Mouse (Mus musculus) urinary bladder, adult 2 months (tissue): ENCODE measurements around the gene Hmga1b. TPM values are rescaled to one million over a fixed set of nuclear protein-coding genes. Genes with fewer than 3 reads are reported as not detected.
"Not testable (repeated sequence)": the region's sequence is repeated elsewhere in the genome, so short reads cannot be mapped to it uniquely, and the experiment has no call there.

Source experiments
- DNase-seq: peaks from one replicate; pipeline ENCODE4 v3.0.0; 2022; ENCODE audit warnings: low spot score
- polyA plus RNA-seq: library from polyadenylated mRNA; depleted of rRNA; stranded (reverse); fragments of >200 nt; gene quantifications from 2 replicates; pipeline ENCODE4 v1.2.3, GENCODE M21; 2012

Gene Hmga1b
- polyA plus RNA-seq, 1 experiment = 2.1 TPM

DNA sequence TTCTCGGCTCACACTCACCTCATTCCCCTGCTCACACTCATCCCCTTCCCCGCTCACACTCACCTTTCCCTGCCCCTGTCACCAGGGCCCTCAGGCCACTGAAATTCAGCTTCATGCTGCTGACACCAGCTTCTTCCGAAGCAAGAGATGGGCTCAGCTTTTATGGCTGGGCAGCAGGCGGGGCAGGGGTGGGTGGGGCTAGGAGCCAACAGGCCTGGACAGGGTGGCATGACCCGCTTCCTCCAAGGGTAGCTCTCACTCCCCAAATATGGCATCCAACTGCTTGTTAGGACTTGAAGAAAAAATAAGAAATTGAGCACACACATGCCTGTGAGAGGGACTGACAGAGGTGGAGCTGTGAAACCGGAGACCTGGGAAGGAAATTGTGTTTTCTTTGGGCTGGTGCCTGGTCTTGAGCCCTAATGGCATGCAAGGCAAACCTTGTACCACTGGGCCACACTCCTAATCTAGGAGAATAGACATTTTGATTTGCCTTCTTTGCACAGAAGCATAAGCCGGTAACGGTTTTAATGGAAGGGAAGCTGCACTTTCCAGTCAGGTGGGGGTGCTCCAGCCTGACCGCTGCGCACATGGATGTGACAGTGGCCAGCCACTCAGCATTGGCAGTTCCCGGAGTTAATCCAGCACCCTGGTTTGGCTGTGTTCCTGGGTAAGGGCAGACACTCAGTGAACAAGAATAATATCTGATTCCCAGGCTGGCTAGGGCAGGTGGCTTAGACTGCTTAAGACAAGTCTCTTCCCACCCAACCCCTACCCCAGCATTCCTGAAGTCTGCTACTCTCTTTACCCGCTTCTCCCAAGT, 30.5 kb upstream of the Hmga1b start, which contains the start of gene Cbr2:
Gene Cbr2, minus strand, starts transcription at position 257 of the 823 bp plus-strand sequence.
- peak; percentile 36 for DNase-seq

- peak; percentile 30 for DNase-seq
Measured at GRCm38 (mm10) chr11:120733521-120733920, 29.1 kb upstream of the Hmga1b start.

GRCm38 (mm10) chr11:120736424-120736823, 26.2 kb upstream of the Hmga1b start:
- DNase-seq = no peak

DNA sequence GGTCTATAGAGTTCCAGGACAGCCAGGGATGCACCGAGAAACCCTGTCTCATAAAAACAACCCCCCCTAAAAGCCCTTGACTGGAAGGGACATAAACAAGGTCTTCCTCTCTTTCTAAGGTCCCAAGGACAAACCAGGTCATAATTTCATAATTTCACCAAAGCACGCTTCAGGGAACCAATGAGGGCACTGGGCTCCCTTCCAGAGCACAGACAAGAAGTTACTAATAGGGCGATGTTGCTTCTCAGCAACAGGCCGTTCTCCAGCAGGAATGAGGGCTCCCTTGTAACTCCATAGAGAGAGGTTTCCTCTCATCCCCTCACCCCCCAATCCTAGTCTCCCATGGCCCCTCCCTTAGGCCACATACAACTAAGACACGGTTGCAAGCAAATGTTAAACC, 21.6 kb upstream of the Hmga1b start:
- DNase-seq = no peak

GRCm38 (mm10) chr11:120744121-120744701, 18.4 kb upstream of the Hmga1b start:
- DNase-seq = no peak

DNA sequence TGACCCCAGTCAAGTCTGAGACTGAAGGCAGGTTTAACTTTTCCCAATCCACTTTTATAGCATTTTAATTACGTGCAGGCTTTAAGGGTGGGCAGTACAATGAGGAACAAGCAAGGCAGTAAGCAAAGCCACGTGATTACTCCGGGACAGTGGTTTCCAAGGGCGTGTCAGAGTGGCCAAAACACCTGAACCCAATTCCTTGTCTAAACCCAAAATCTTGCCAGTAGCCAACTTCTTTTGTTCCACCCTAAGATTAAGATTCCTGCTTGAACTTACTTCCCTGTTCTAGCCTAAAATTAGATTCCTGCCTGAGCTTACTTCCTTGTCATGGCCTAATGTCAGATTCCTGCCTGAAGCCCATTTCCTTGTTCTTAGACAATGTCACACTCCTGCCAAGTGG, 14.6 kb upstream of the Hmga1b start:
- DNase-seq = no peak

DNA sequence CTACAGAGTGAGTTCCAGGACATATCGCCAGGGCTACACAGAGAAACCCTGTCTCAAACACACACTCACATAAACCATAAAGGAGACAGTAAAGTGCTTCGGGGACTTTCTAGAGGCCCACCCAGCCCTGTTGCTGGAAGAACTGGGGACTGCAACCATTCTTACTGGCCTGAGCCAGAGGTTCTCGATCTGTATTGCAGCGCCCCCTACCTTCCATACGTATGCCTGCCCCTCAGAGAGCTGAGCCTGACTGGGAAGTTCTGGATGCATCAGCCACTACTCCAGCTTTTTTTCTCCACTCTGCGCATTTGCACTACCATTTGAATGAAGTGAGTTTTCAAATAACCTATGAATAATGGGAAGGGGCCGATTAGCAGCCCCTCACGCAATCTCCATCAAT, 13.2 kb upstream of the Hmga1b start:
- no peak for DNase-seq

- no peak for DNase-seq
Measured at GRCm38 (mm10) chr11:120751606-120752005, 11.0 kb upstream of the Hmga1b start.

DNA sequence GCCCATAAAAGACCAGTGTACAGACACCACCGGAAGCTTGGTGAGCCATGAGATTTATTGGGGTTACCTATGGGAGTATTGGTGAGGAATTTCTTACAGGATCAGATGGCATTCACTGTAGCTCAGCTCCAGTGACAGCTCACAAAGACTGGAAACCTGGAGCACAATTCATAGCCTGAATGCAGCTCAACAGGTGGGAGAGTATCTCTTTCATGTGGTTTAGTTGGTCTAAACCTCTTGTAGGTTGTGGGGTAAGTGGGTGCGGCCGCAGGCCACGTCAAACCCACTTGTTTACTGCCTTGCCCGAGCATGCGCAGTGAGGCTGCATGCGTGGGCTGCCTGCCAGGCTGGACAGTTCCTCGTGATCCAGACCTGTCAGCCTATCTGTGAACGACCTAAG, 2.4 kb upstream of the Hmga1b start:
- DNase-seq = no peak

GRCm38 (mm10) chr11:120761811-120762671, 553 bp upstream of the Hmga1b start:
- DNase-seq = no peak

DNA sequence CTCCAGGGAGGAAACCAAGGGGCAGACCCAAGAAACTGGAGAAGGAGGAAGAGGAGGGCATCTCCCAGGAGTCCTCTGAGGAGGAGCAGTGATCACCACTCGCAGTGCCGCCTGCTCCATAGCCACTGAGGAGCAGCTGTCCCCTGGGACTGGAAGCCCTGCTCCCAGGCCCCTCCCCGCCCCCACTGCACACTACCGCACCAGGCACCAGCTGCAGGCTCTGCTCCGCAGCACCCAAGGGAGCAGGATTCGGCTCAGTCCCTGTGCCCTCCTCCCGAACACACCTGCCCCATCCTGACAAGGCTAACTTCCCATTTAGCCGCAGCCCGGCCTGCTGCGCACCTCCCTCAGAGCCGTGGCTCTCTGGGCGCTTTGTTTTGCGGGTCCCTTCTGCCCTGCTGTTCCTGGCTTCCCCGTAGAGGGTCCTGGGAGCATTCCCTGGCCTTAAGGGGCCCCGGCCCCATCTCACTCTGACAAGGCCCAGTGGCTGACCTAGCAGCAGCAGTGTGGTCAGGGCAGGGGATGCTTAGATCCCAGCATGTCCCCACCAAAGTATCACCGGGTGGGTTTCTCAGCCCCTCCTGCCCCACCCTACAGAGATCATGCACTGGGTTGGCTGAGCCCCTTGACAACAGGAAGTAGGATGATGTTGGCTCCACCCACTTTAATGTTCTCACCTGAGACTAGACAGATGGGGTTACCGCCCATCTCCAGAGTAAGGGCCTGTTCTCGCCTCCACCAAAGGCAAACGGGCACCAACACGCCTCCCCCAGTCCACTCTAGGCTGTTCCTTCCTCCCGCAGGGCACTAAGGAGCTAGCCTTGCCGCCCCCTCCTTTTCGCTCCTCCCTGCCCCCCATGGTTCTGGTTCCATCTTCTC, 766 bp downstream of the Hmga1b start:
- not testable (repeated sequence) for DNase-seq

DNA sequence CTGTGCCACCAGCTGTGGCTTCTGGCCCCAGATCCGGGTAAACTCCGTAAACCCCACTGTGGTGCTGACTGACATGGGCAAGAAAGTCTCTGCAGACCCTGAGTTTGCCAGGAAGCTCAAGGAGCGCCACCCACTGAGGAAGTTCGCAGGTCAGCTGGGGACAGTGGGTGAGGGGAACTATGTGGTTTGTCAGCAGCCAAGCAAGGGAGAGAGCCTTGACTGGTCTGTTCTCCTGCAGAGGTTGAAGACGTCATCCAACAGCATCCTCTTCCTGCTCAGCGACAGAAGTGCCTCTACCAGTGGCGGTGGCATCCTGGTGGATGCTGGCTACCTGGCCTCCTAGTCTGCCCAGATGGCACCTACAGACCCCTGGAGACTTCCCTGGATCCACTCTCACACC, 4.4 kb downstream of the Hmga1b start:
- DNase-seq = not testable (repeated sequence)

DNA sequence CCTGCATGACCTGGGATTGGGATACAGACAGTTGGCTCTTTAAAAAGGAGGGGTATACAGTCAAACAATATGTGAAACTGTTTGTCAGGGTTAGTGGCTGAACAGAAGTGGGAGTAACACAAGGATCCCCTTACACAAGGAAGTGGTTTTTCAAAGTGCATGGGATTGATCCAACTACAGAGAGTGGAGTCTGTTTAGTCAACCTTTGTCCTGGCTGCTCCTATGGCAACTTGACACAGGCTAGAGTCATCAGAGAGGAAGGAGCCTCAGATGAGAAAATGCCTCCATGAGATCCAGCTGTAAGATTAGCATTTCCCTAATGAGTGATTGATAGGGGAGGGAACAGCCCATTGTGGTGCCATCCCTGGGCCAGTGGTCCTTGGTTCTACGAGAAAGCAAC, 5.6 kb downstream of the Hmga1b start:
- no peak for DNase-seq

DNA sequence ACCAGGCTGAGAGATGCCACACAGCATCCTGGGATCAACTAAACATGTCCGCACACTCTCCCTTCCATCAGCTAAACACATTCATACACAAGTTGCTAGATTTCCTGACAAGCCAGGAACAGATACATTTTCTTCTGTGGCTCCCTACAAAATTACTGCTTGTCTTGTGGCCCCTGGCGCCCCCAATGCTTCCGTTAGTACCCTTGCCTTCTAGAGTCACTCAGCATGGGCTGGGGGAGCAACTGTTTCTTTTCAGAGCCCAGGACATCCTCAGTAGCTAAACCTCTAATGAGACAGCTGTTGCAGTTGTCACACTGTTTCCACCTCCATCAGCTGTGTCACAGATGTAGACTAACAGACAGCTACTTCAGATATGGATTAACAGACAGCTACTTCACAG, 10.2 kb downstream of the Hmga1b start:
- no peak for DNase-seq

DNA sequence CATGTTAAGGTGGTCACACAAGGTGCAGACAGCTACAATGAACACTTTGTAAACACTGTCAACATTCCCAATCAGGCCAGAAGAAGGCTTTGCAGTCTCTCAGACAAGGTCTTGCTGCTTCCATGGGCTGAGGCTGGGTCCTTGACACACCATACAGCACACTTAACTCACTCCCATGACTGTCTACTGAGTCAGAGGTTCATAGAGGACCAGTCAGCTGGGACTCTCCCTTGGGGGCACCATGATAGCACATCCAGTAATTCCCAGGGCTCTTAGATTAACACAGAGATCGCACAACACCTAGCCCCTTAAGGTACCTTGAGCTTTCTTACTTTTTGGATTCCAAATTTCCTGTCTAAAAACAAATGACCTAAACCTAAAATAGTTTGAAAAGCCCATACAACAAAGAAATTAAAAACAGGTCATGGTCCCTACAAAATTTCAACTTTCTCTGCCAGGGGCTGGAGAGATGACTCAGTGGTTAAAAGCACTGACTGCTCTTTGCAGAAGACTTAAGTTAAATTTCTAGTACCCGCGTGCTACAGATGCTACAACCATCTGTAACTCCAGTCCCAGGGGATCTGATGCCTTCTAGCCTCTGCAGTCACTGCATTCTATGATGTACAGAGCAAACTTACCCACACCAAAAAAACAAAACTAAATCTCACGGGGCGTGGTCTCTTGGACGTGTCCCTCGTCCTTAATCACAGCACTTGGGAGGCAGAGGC, 11.0 kb downstream of the Hmga1b start:
- no peak for DNase-seq

DNA sequence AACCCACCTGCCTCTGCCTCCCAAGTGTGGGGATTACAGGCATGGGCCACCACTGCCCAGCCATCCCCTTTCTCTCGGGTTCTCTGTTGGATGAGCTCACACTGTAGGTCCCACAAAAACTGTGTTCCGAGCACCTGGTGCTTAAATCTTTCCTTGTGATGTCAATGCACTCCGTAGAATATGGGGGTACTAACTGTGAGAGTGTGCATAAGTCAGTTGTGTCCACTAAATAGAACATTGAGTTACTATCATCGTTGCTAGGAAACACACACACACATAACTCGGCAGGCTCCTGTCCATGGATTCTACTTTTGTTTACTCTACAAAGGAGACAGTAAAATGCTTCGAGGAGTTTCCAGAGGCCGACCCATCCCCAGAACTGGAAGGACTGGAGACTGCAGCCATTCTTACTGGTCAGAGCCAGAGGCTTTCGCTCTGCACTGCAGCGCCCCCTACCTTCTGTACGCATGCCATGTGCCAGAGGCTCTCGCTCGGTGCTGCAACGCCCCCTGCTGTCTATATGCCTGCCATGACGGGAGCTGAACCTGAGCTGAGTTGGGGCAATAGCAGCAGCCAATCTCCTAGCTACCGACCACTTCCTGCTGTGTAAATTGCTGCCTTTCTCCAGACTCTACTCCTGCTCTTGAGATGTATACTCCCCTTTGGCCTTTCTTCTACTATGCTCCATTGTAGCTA, 13.3 kb downstream of the Hmga1b start:
- DNase-seq = peak; percentile 94

DNA sequence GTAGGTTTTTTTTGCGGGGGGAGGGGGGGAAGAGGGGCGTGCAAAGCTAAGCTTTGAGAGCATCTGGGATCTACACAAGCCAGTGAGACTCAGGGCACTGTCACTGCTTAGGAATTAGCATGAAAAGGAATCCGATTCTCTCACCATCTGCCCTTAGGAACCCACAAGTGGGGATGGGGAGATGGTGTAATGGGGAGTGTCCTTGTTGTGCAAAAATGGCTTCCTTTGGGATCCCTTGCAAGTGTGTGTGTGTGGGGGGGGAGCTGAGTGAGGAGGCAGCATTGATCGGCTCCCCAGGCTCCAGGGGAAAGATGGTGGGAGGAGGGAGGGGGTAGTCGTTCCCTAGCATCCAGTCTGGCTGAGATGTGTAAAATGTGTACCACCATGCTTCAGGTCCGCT, 14.5 kb downstream of the Hmga1b start:
- no peak for DNase-seq

- DNase-seq = no peak
Measured at GRCm38 (mm10) chr11:120779876-120780275, 17.3 kb downstream of the Hmga1b start.

GRCm38 (mm10) chr11:120781361-120781760, 18.8 kb downstream of the Hmga1b start:
- DNase-seq = not testable (repeated sequence)

- no peak for DNase-seq
Measured at GRCm38 (mm10) chr11:120783426-120784063, 21.0 kb downstream of the Hmga1b start.
